Mouse (Mus musculus): ENCODE results near the gene Prss33. TPM values are rescaled to one million over a fixed set of nuclear protein-coding genes. Genes with fewer than 3 reads are reported as not detected.
A peak's percentile ranks its signal among the peaks of the same experiment; 100 is the strongest.

Prss33 gene
- total RNA-seq, 2 experiments from 2014 or later, result not detected

- ATAC-seq (replicated peaks; ENCODE audit: poor library complexity), result peak; percentile 28
Observed at GRCm38 (mm10) chr17:23828271-23829001, 7.4 kb downstream of the Prss33 start.

GRCm38 (mm10) chr17:23825591-23825990 lies 10.3 kb downstream of the Prss33 start:
- no peak for ATAC-seq (replicated peaks; ENCODE audit: poor library complexity)

GRCm38 (mm10) chr17:23823614-23824013 lies 12.2 kb downstream of the Prss33 start:
- no peak for ATAC-seq (replicated peaks; ENCODE audit: poor library complexity)

- no peak for ATAC-seq (replicated peaks; ENCODE audit: poor library complexity)
Observed at GRCm38 (mm10) chr17:23823018-23823417, 12.8 kb downstream of the Prss33 start.

- ATAC-seq (replicated peaks; ENCODE audit: poor library complexity), result no peak
Observed at GRCm38 (mm10) chr17:23822094-23822493, 13.8 kb downstream of the Prss33 start.

- ATAC-seq (replicated peaks; ENCODE audit: poor library complexity), result no peak
Observed at GRCm38 (mm10) chr17:23820731-23821130, 15.1 kb downstream of the Prss33 start.

- no peak for ATAC-seq (replicated peaks; ENCODE audit: poor library complexity)
Observed at GRCm38 (mm10) chr17:23819235-23819634, 16.6 kb downstream of the Prss33 start.

GRCm38 (mm10) chr17:23818579-23818978 lies 17.3 kb downstream of the Prss33 start:
- no peak for ATAC-seq (replicated peaks; ENCODE audit: poor library complexity)

GRCm38 (mm10) chr17:23815641-23816040 lies 20.2 kb downstream of the Prss33 start:
- ATAC-seq (replicated peaks; ENCODE audit: poor library complexity), result no peak

- no peak for ATAC-seq (replicated peaks; ENCODE audit: poor library complexity)
Observed at GRCm38 (mm10) chr17:23807918-23808317, 27.9 kb downstream of the Prss33 start.

GRCm38 (mm10) chr17:23806867-23807266 lies 29.0 kb downstream of the Prss33 start:
- peak; percentile 7 for ATAC-seq (replicated peaks; ENCODE audit: poor library complexity)

- ATAC-seq (replicated peaks; ENCODE audit: poor library complexity), result no peak
Observed at GRCm38 (mm10) chr17:23804426-23805085, 31.3 kb downstream of the Prss33 start.

- ATAC-seq (replicated peaks; ENCODE audit: poor library complexity), result peak; percentile 41
Observed at GRCm38 (mm10) chr17:23803366-23804041, 32.4 kb downstream of the Prss33 start.

GRCm38 (mm10) chr17:23802746-23803365 lies 33.0 kb downstream of the Prss33 start:
- ATAC-seq (replicated peaks; ENCODE audit: poor library complexity), result peak; percentile 90

- no peak for ATAC-seq (replicated peaks; ENCODE audit: poor library complexity)
Observed at GRCm38 (mm10) chr17:23801627-23802026, 34.2 kb downstream of the Prss33 start.

- ATAC-seq (replicated peaks; ENCODE audit: poor library complexity), result peak; percentile 46
Observed at GRCm38 (mm10) chr17:23797316-23797715, 38.5 kb downstream of the Prss33 start.

- ATAC-seq (replicated peaks; ENCODE audit: poor library complexity), result no peak
Observed at GRCm38 (mm10) chr17:23795323-23795722, 40.5 kb downstream of the Prss33 start.

- peak; percentile 6; the same call in 1 of the 2 replicates for ATAC-seq (replicated peaks; ENCODE audit: poor library complexity)
Observed at GRCm38 (mm10) chr17:23791079-23791357, 44.8 kb downstream of the Prss33 start.

- ATAC-seq (replicated peaks; ENCODE audit: poor library complexity), result peak; percentile 70
Observed at GRCm38 (mm10) chr17:23790269-23791078, 45.4 kb downstream of the Prss33 start, which contains the start of gene Srrm2. Gene Srrm2 (plus strand): TSS chr17:23790532.

GRCm38 (mm10) chr17:23789749-23790268 lies 46.0 kb downstream of the Prss33 start:
- no peak for ATAC-seq (replicated peaks; ENCODE audit: poor library complexity)
